Comparison of ENCODE assay signal across 8 mouse cellular contexts in the genomic region with DNA sequence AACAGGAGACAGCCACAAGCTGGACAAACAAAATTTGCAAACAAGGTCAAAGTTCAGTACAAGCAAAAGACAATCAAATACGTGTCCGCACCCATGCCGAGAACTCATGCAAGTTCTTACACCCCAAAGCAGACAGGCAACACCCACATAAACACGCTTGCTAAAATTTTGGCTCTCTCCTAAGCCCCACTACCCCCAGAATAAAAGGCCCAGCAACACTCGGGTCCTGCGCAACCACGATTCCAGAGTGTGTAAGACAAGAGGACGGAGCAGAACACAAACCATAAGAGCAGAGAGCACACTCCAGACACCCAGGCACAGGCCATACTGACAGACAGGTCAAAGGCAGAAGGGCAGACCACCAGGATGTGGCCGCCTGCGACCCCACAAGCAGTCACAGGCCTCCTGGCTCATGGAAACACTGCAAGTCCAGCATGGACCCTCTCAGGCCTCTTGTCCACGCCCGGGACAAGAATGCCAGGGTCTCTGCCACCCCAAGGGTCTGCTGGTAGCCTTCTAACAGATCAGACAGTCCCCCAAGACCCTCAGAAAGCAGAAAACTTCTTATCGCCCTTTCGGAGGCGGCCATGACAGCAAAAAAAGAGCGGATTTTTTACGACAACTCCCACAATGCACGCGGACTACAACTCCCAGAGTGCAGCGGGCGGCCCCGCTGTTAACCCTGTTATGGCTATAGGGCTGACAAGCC. TPM values are rescaled to one million over a fixed set of nuclear protein-coding genes. Genes with fewer than 3 reads are reported as not detected.
A peak's percentile ranks its signal among the peaks of the same experiment; 100 is the strongest.
DNase-seq lines count a peak whose midpoint lies in the region; ATAC-seq lines count a peak whose summit lies in the region.

No protein-coding gene starts in this region.

- H3K27ac ChIP-seq in intestine, embryonic 14.5 days (ENCODE audit: low read depth): no peak overlapping the region

- 2% methylated on average over 22 of the region's 22 CpGs for WGBS in intestine, embryonic 14.5 days

- peaks cover 2% of the 10 kb centered on the region; the same call in 1 of the 2 replicates for H3K27me3 ChIP-seq in intestine, embryonic 14.5 days (replicated peaks; ENCODE audit: control insufficient read depth, insufficient read depth, low read length)

- H3K4me1 ChIP-seq in intestine, embryonic 14.5 days (replicated peaks; ENCODE audit: control insufficient read depth, insufficient read depth, low read length): peaks cover 9% of the 10 kb centered on the region

- intact Hi-C loops in gastrocnemius, postnatal 14 days (cut with DNase I; ENCODE audit: low total_unique reads): no loop called here
- intact Hi-C loops in left cerebral cortex, postnatal 14 days (cut with DNase I): loop anchor here (5.0 kb wide), 1 partner anchor 64 kb away; no protein-coding TSS in a partner anchor

- DNase-seq in adipocyte (ENCODE audit: low spot score): peak; percentile 92
- peak; percentile 94 for DNase-seq in embryo, embryonic 10 days (ENCODE audit: low spot score)
- peak; percentile 89 for DNase-seq in gastrocnemius, postnatal 14 days
- peak; percentile 89 for DNase-seq in intestine, embryonic 14.5 days (ENCODE audit: low spot score)
- DNase-seq in left cerebral cortex, postnatal 14 days (ENCODE audit: low spot score in 2 of 2): peak; percentile 85 to 93
- peak; percentile 87 for DNase-seq in mesoderm, embryonic 11.5 days (ENCODE audit: low read depth, low spot score)
- DNase-seq in right cerebral cortex, postnatal 36 days (ENCODE audit: low spot score in 2 of 2): peak; percentile 85 to 87
- DNase-seq in yolk sac, embryonic 10.5 days (ENCODE audit: low spot score): peak; percentile 85

- H3K4me3 ChIP-seq in intestine, embryonic 14.5 days (ENCODE audit: low read depth, low read length): peak overlapping the region; percentile 99

- no peaks in the 10 kb centered on the region for H3K9me3 ChIP-seq in intestine, embryonic 14.5 days (ENCODE audit: control insufficient read depth, low read length)

- peak overlapping the region; percentile 96 for H3K9ac ChIP-seq in intestine, embryonic 14.5 days (ENCODE audit: low read length)

- H3K4me2 ChIP-seq in intestine, embryonic 14.5 days (ENCODE audit: low read length): peak overlapping the region; percentile 77

- H3K36me3 ChIP-seq in intestine, embryonic 14.5 days (ENCODE audit: control insufficient read depth, insufficient read depth, low read length): no peaks in the 10 kb centered on the region

- peak; percentile 96 for ATAC-seq in intestine, embryonic 14.5 days (replicated peaks; ENCODE audit: low FRiP score, low TSS enrichment, low read depth)

RNA-seq across cellular contexts. Expression of a gene that starts 20.7 kb away (rescaled TPM):
- total RNA-seq in gastrocnemius, postnatal 14 days (2021): 10 to 100 TPM in 1 of 2 experiments, 1 to 10 TPM in 1; 8.7 to 13.1 TPM
- 136 and 141 TPM in 2 replicates for polyA plus RNA-seq in intestine, embryonic 14.5 days (2014; fragmentation: Nextera tagmentation; extraction: Ambion mirVana)
- 10 to 100 TPM; 73.0 to 79.2 TPM for total RNA-seq in left cerebral cortex, postnatal 14 days (2021)

Comparison
In these comparisons a context has a peak if more than half of its experiments do, and no peak if none do; other contexts are left out.
1. RNA of a gene that starts 20.7 kb away (total RNA-seq): 73.0 to 79.2 TPM in left cerebral cortex, postnatal 14 days; 8.7 to 13.1 TPM in gastrocnemius, postnatal 14 days; every median in the first group is over 4 times any median in the second.
2. Peak in every context shown above with its lines, with median percentiles within 50 percentile points of each other: DNase-seq.